Mouse (Mus musculus): ENCODE measurements around the gene Mt2. TPM values are rescaled to one million over a fixed set of nuclear protein-coding genes. Genes with fewer than 3 reads are reported as not detected.

Mt2 gene
- total and polyA plus RNA-seq, 2 experiments from 2014 or later, result 83.0 to 87.5 TPM

GRCm38 (mm10) chr8:94213819-94214218 is 41.4 kb downstream of the Mt2 start:
- ATAC-seq (ENCODE audit: insufficient read depth, low read depth) (no peak), DNase-seq (ENCODE audit: low spot score) (no peak)
- Histone ChIP-seq H3K36me3 (replicated peaks; ENCODE audit: control insufficient read depth, insufficient read depth, low read length) (no peaks in the 10 kb centered on the region), H3K27ac (ENCODE audit: low read depth) (peak overlapping the region; percentile 69), H3K4me1 (ENCODE audit: control insufficient read depth, insufficient read depth) (peaks cover 20% of the 10 kb centered on the region; the same call in 1 of the 2 replicates), H3K4me2 (ENCODE audit: low read depth, low read length) (peak overlapping the region; percentile 31), H3K4me3 (ENCODE audit: low read depth, low read length) (peak overlapping the region; percentile 75), H3K9me3 (replicated peaks; ENCODE audit: control insufficient read depth, low read length) (no peaks in the 10 kb centered on the region), H3K27me3 (ENCODE audit: control insufficient read depth, insufficient read depth, low read length) (no peaks in the 10 kb centered on the region), H3K9ac (replicated peaks; ENCODE audit: low read depth, low read length) (0 out of 2 replicates have a peak overlapping the region, but pooled peaks have one; percentile 4)
- TF ChIP-seq EP300 (IDR thresholded peaks at IDR 0.05; ENCODE audit: low read depth) (no peak), CTCF (IDR thresholded peaks at IDR 0.05; ENCODE audit: low read depth) (no peak)
- WGBS, result 60% methylated on average over 6 of the region's 6 CpGs

DNA sequence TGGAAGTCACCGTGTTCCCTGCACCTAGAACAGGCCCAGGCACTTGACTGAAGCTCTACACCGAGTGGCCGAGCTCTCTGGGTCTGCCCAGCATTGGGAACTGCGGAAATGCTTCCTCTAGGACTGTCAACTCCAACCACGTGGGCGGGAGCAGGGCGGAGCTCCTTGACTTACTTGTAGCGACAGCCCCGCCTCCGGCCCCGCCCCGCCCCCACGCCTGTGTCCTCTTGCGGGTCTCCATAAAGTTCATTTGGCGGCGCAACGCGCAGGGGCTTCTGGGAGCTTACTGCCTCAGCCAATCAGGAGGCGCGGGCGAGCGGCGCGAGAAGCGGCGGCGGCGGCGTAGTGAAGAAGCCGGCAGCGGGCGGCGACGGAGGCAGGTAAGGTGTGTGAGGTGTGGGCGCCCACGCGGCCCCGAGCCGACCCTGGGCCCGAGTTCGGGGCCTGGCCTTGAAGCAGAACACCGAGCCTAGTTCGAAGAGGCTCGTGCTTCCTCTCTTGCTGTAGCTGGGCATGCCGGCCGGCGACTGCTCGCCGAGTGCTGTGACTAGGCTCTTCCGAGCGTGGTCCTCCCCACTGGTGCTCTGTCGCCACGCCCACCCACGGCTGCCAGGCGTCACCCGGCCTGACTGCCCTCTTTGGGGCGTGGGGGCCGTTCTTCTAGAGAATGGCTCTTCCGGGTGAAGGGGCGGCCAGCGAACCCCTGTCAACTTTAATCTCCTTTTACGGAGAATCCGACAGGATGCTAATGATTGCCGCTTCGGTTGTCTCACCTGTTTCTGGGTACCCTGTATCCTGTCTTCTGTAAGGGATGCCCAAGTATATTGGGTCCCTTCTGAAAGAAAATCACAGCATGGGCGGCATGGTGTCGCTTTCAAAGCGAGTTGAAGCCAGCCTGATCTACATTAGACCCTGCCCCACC is 42.0 kb downstream of the Mt2 start, which contains the start of gene Nup93:
Gene Nup93 (plus strand): TSS at position 313 of the 922 bp plus-strand sequence.
- Histone ChIP-seq H3K36me3 (replicated peaks; ENCODE audit: control insufficient read depth, insufficient read depth, low read length) (no peaks in the 10 kb centered on the region), H3K4me1 (ENCODE audit: control insufficient read depth, insufficient read depth) (peaks cover 16% of the 10 kb centered on the region; the same call in 1 of the 2 replicates), H3K9me3 (replicated peaks; ENCODE audit: control insufficient read depth, low read length) (no peaks in the 10 kb centered on the region), H3K9ac (replicated peaks; ENCODE audit: low read depth, low read length) (peak within 1 kb of the TSS; percentile 80), H3K4me3 (ENCODE audit: low read depth, low read length) (peak within 1 kb of the TSS; percentile 75), H3K27ac (ENCODE audit: low read depth) (peak within 1 kb of the TSS; percentile 69), H3K27me3 (ENCODE audit: control insufficient read depth, insufficient read depth, low read length) (no peaks in the 10 kb centered on the region), H3K4me2 (ENCODE audit: low read depth, low read length) (peak within 1 kb of the TSS; percentile 98)
- DNase-seq (ENCODE audit: low spot score) (peak; percentile 96), ATAC-seq (ENCODE audit: insufficient read depth, low read depth) (peak; percentile 97)
- under 1% methylated on average over 67 of the region's 68 CpGs for WGBS
- TF ChIP-seq CTCF (IDR thresholded peaks at IDR 0.05; ENCODE audit: low read depth), result no peak
- TF ChIP-seq EP300 (IDR thresholded peaks at IDR 0.05; ENCODE audit: low read depth), result peak; percentile 80

Other genes starting within 250 kb of the Mt2 start
- gene Amfr, start 159.8 kb upstream of the Mt2 start, total RNA-seq (2014; rRNA removed; ENCODE audit: low replicate concordance), result 143 and 148 TPM in 2 replicates
- gene Amfr, start 159.8 kb upstream of the Mt2 start, polyA plus RNA-seq (2015; fragmentation: Nextera tagmentation; extraction: Ambion mirVana), result 52.8 and 57.0 TPM in 2 replicates
- 26.0 and 38.9 TPM in 2 replicates for gene Nudt21, start 135.6 kb upstream of the Mt2 start, total RNA-seq (2014; rRNA removed; ENCODE audit: low replicate concordance)
- 56.7 and 61.5 TPM in 2 replicates for gene Nudt21, start 135.6 kb upstream of the Mt2 start, polyA plus RNA-seq (2015; fragmentation: Nextera tagmentation; extraction: Ambion mirVana)
- gene Ogfod1, start 135.5 kb upstream of the Mt2 start, total RNA-seq (2014; rRNA removed; ENCODE audit: low replicate concordance), result 12.9 and 19.6 TPM in 2 replicates
- gene Ogfod1, start 135.5 kb upstream of the Mt2 start, polyA plus RNA-seq (2015; fragmentation: Nextera tagmentation; extraction: Ambion mirVana), result 5.4 and 7.1 TPM in 2 replicates
- gene Bbs2, start 73.7 kb upstream of the Mt2 start, total RNA-seq (2014; rRNA removed; ENCODE audit: low replicate concordance), result 10.1 and 12.6 TPM in 2 replicates
- gene Bbs2, start 73.7 kb upstream of the Mt2 start, polyA plus RNA-seq (2015; fragmentation: Nextera tagmentation; extraction: Ambion mirVana), result 9.1 and 9.5 TPM in 2 replicates
- gene Mt4, start 35.5 kb upstream of the Mt2 start, total RNA-seq (2014; rRNA removed; ENCODE audit: low replicate concordance), result not detected in 2 replicates
- not detected in 2 replicates for gene Mt4, start 35.5 kb upstream of the Mt2 start, polyA plus RNA-seq (2015; fragmentation: Nextera tagmentation; extraction: Ambion mirVana)
- 145 and 217 TPM in 2 replicates for gene Mt3, start 20.1 kb upstream of the Mt2 start, total RNA-seq (2014; rRNA removed; ENCODE audit: low replicate concordance)
- gene Mt3, start 20.1 kb upstream of the Mt2 start, polyA plus RNA-seq (2015; fragmentation: Nextera tagmentation; extraction: Ambion mirVana), result 67.4 and 72.3 TPM in 2 replicates
- gene Mt1, start 6.4 kb downstream of the Mt2 start, total RNA-seq (2014; rRNA removed; ENCODE audit: low replicate concordance), result 1,123 and 1,581 TPM in 2 replicates
- gene Mt1, start 6.4 kb downstream of the Mt2 start, polyA plus RNA-seq (2015; fragmentation: Nextera tagmentation; extraction: Ambion mirVana), result 783 and 795 TPM in 2 replicates
- gene Nup93, start 41.9 kb downstream of the Mt2 start, total RNA-seq (2014; rRNA removed; ENCODE audit: low replicate concordance), result 21.9 and 71.8 TPM in 2 replicates
- gene Nup93, start 41.9 kb downstream of the Mt2 start, polyA plus RNA-seq (2015; fragmentation: Nextera tagmentation; extraction: Ambion mirVana), result 29.8 and 31.4 TPM in 2 replicates
- 0.58 TPM in 1 of 2 replicates, not detected in the other for gene Slc12a3, start 156.5 kb downstream of the Mt2 start, total RNA-seq (2014; rRNA removed; ENCODE audit: low replicate concordance)
- gene Slc12a3, start 156.5 kb downstream of the Mt2 start, polyA plus RNA-seq (2015; fragmentation: Nextera tagmentation; extraction: Ambion mirVana), result 0.07 and 0.14 TPM in 2 replicates
- gene Herpud1, start 213.8 kb downstream of the Mt2 start, total RNA-seq (2014; rRNA removed; ENCODE audit: low replicate concordance), result 177 and 179 TPM in 2 replicates
- gene Herpud1, start 213.8 kb downstream of the Mt2 start, polyA plus RNA-seq (2015; fragmentation: Nextera tagmentation; extraction: Ambion mirVana), result 131 and 159 TPM in 2 replicates

Data from heart, postnatal 0 days (tissue).